Mouse (Mus musculus): ENCODE data around the gene Gdpd1.
A peak's percentile ranks its signal among the peaks of the same experiment; 100 is the strongest.
"Not testable (repeated sequence)": the region's sequence is repeated elsewhere in the genome, so short reads cannot be mapped to it uniquely, and the experiment has no call there.

Gdpd1 gene

GRCm38 (mm10) chr11:87026096-87026875 is 47.6 kb downstream of the Gdpd1 start:
- peak; percentile 39 to 42 for DNase-seq (ENCODE audit: low spot score in 2 of 2)

DNA sequence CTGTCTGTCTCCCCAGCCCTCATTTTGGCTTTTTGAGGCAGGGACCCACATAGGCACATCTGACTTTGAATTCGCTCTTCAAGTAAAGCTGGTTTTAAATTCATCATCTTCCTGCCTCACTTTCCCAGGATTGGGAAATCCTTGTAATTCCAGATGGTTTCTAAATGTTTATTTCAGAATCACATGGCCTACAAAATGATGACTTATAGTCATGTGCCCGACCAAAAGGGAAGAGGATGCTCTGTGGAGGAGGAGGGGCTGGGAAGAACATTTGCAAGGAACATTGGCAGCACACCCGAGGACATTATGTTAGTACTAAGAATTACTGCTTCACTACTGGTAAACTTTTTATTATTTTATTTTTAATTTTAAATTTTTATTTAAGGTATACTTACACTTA is 48.5 kb downstream of the Gdpd1 start:
- peak; percentile 40 to 45 for DNase-seq (ENCODE audit: low spot score in 2 of 2)

- not testable (repeated sequence) for DNase-seq (ENCODE audit: low spot score in 2 of 2)
Measured at GRCm38 (mm10) chr11:87023240-87023639, 50.6 kb downstream of the Gdpd1 start.

- DNase-seq (ENCODE audit: low spot score in 2 of 2), result no peak
Measured at GRCm38 (mm10) chr11:87022765-87023164, 51.1 kb downstream of the Gdpd1 start.

DNA sequence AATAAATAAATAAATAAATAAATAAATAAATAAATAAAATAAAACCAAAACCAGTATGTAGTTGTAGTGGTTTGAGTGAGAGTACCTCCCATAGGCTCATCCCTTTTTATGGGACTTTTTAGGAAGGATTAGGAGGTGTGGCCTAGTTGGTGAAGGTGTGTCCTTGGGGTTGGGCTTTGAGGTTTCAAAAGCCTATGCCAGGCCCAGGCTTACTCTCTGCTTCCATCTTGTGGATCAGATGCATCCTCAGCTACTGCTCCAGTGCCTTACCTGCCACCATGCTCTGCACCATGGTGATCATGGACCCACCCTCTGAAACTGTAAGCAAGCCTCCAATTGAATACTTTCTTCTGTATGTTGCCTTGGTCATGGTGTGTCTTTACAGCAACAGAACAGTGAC is 52.3 kb downstream of the Gdpd1 start:
- no peak for DNase-seq (ENCODE audit: low spot score in 2 of 2)

DNA sequence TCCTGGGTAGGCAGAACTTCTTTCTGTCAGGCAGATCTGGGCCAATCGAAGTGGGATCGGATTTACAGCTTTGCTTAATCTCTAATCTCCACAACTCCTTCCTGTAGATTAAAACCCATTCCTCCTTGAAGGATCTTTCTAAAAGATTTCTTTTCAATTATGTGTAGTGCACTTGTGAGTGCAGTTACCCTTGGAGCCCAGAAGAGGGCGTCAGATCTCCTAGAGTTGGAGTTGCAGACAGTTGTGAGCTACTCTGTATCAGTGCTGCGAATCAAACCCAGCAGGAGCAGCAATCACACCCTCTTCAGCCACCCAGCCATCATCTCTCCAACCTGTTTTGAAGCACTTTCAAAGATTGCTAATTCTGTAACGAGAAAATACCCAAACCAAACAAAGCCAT is 53.4 kb downstream of the Gdpd1 start:
- no peak for DNase-seq (ENCODE audit: low spot score in 2 of 2)

- DNase-seq (ENCODE audit: low spot score in 2 of 2), result no peak
Measured at GRCm38 (mm10) chr11:87019431-87019830, 54.4 kb downstream of the Gdpd1 start.

DNA sequence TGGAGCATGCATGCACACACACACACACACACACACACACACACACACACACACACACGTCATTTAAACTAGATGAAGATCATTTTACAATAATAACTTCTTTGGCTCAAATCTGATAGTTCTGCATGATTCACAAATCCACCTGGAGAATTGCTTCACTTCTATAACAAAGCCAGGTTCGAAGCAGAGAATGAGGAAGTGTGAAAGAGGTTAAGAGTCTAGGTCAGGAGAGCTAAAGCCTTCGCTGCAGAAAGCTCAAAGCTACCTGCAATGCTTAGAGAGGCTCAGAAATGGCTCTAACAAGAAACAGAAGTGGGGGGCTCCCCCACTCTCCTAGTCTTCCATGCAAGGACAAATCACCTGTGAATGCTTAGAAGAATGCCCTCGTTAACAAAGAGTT is 55.8 kb downstream of the Gdpd1 start:
- no peak for DNase-seq (ENCODE audit: low spot score in 2 of 2)

DNA sequence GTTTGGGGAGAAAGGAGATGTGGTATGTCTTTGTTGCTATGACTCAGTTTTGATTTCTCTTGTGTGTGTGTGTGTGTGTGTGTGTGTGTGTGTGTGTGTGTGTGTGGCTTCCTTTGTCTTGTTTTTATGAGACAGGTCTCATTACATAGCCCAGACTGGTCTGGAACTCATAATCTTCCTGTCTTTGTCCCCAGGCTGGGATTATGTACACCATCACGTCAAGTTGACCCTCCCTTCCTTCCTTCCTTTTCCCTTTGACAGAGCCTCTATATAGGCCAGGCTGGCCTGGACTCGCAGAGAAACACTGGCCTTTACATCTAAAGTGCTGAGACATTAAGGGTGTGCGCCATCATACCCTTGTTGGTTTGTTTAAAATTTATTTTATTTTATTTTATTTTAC is 58.2 kb downstream of the Gdpd1 start:
- DNase-seq (ENCODE audit: low spot score in 2 of 2), result peak in 1 of 2 experiments; percentile 65

- peak; percentile 62 to 78 for DNase-seq (ENCODE audit: low spot score in 2 of 2)
Measured at GRCm38 (mm10) chr11:87010476-87010875, 63.4 kb downstream of the Gdpd1 start.

DNA sequence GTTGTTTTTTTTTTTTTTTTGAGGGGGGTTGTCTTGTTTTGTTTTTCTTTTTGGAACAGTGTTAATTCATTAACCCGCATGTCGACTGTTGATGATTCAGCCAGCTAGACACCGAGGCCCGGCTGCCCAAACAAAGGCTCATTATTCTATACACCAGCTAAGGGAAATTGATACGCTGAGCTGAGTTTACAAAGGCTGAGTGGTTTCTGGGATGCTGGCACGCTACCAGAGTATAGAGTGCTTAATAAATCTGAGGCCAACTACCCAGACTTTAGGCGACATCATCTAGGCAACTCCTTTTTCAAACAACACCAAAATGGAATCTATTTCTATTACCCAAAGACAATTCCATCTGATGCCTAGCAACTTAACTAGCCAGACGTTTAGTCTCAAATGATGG is 66.5 kb downstream of the Gdpd1 start:
- DNase-seq (ENCODE audit: low spot score in 2 of 2), result no peak

GRCm38 (mm10) chr11:87004960-87005755 is 68.7 kb downstream of the Gdpd1 start:
- DNase-seq (ENCODE audit: low spot score in 2 of 2), result no peak

GRCm38 (mm10) chr11:87002078-87002829 is 71.6 kb downstream of the Gdpd1 start:
- DNase-seq (ENCODE audit: low spot score in 2 of 2), result no peak

DNA sequence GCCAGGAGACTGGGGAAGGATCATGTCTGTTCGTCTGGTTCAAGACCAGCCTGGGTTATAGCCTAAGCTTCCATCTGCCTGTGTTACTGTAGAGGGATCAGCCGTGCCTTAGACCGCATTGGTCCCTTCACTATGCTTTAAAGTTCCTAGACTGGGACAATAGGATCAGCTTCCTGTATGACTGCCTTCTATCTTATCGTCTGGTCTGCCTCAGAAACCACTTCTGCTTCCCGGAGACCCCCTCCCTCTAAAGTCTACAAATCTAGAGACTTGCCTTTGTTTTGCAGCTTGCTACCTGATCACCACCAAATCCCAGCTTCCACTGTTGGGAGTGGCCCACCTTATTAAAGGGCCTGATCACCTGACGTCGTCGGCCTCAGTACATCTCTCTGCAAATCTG is 72.6 kb downstream of the Gdpd1 start:
- DNase-seq (ENCODE audit: low spot score in 2 of 2), result no peak

DNA sequence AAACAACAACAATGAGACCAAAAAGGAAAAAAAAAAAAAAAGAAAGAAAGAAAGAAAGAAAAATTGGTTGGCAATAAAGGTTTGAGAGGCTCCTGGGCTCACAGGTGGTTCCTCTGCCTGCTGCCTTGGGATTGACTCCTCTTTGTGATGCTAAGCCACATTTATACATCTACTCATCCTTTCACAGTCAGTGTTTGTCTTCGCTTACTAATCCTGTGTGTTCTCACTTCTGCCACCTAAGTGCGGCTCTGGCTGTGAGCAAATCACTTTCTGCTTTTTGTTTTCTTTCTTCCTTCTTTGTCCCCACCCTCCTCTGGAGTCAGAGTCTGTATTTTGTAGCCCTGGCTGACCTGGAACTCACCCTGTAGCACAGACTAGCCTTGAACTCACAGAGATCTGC is 77.6 kb downstream of the Gdpd1 start:
- DNase-seq (ENCODE audit: low spot score in 2 of 2), result no peak

- peak; percentile 65 to 70 for DNase-seq (ENCODE audit: low spot score in 2 of 2)
Measured at GRCm38 (mm10) chr11:86995625-86996221, 78.1 kb downstream of the Gdpd1 start.

GRCm38 (mm10) chr11:86994791-86995624 is 78.9 kb downstream of the Gdpd1 start:
- DNase-seq (ENCODE audit: low spot score in 2 of 2), result no peak

GRCm38 (mm10) chr11:86994330-86994729 is 79.5 kb downstream of the Gdpd1 start:
- no peak for DNase-seq (ENCODE audit: low spot score in 2 of 2)

DNA sequence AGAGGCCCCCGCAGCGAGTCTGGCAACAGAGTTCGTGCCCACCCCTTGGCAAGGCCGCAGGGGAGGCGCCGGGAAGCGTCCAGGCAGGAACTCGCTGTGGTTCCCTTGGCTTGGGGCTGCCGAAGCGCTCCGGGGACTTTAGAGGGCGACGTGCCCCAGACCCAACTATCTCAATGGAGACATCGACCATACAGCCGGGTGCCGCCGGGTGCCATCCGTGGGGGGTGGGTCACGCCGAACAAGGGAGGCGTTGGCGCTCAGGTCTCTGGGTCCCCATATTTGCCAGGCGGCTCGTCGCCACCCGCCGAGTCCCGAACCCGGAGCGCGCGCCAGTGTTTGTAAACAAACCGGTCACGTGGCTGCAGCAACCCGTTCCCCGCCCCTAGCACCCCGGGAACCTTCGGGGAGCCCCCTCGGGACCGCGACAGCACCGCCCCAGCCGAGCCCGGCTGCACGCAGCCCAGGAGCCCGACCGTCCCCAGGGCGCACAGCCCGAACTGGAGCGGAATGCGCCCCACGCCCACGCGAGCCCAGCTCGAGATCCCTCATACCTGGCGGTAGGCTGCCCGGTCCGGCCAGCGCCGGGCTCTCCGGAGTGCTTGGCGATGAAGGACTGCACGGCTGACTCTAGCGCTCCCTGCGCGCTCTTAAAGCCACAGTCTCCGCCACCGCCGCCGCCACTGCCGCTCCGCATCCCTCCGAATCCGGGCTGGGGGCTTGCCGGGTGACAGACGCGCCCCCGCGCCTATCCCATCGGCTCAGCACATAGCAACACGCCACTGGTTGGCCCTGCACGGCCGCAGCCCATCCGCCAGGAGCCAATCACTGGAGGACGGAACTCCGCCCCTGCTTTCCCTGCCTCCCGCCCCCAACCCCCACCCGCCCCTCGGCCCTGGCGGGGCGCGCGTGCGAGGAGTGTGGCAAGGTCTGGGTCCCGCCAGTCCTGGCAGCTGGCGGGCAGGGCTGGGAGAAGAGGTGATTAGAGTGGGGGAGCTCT is 80.5 kb downstream of the Gdpd1 start, which contains the start of gene Ypel2:
Gene Ypel2, minus strand, starts transcription at position 667 of the 997 bp plus-strand sequence.
- peak; percentile 96 to 97 for DNase-seq (ENCODE audit: low spot score in 2 of 2)
